Mouse (Mus musculus): ENCODE measurements around the gene Unkl.

Gene Unkl

DNA sequence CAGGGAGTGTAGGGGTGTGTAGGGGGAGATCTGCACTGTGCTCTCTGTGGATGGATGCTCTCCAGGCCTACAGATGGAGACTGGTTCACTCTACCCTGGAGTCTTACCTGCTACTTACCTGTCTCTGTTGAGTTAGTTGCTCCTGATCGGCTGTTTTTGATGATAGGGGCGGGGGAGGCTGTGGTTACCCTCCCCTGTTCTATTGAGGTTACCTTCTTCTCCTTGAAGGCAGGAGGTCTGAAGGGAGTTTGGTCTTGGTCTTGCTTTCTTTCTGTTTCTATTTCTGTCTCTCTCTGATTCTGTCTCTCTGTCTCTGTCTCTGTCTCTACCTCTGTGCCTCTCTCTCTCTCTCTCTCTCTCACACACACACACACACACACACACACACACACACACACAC lies 66.9 kb downstream of the Unkl start:
- no peak for ATAC-seq (ENCODE audit: low TSS enrichment)

DNA sequence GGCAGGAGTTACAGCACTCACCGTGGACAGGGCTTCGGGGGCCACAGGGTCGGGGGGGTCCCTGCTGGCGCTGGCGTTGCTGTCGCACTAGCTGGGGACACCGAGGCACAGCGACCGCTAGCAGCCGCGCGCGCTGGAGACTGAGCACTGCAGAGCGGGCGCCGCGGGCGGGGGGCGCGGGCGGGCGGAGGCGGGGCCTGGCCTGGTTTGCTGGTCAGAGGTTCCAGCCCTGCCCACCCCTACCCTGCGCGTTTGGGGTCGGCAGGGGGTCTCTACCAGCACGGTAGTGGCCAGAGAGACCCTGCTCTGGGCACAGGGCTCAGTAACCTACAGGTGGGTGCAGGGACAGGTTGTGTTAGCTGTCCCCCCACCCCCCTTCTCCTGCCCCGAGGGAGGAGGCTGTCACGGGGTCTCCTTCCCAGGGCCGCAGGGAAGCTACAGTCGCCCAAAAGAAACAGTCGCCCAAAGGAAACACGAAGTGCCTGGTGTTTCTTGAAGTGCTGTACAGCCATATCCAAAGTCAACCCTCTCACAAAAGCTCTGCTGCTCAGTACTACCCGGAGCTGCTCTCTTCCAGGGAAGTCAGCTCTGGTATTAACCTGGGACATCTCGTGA lies 68.0 kb downstream of the Unkl start, which contains the start of gene Baiap3:
Baiap3 (minus strand) TSS at position 225 of the 615 bp plus-strand sequence.
- no peak for ATAC-seq (ENCODE audit: low TSS enrichment)

DNA sequence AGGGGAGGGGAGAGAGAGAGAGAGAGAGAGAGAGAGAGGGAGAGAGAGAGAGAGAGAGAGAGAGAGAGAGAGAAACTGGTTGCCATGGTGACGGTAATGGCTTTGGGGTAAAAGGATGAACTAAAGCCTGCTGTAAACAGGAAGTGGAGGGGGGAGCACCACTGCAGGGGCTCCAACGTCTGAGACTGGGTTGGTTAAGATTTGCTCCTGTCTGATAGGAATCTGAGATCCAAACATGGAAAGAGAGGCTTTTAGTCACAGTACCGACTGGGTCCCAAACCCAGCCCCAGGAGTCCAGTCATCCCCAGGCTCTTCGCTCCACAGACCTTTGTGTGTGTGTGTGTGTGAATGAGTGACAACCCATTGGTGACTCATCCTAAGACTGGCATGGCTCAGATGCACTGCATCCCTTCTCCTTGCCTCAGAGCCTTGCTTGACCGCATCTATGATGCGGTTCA lies 69.6 kb downstream of the Unkl start:
- ATAC-seq (ENCODE audit: low TSS enrichment) = no peak

DNA sequence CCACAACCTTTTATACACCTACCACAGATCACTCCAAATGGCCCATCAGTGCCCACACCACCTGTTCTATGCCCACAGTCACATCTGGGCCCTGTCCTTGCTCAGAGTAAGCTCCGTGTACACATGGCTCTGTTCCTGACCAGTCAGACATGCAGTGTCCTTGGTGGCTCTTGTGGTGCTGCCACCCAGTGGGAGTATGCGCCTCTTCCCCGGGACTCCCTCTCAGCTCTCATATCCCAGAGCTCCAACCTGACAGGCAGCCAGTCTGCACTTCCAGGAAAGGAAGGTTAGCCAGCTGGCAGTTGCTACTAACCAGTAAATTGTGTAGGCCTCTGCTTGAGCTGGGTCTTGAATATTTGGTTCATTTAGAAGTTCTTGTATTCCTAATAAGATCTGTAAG lies 76.3 kb downstream of the Unkl start:
- ATAC-seq (ENCODE audit: low TSS enrichment) = peak; percentile 69; the same call in 1 of the 2 replicates

DNA sequence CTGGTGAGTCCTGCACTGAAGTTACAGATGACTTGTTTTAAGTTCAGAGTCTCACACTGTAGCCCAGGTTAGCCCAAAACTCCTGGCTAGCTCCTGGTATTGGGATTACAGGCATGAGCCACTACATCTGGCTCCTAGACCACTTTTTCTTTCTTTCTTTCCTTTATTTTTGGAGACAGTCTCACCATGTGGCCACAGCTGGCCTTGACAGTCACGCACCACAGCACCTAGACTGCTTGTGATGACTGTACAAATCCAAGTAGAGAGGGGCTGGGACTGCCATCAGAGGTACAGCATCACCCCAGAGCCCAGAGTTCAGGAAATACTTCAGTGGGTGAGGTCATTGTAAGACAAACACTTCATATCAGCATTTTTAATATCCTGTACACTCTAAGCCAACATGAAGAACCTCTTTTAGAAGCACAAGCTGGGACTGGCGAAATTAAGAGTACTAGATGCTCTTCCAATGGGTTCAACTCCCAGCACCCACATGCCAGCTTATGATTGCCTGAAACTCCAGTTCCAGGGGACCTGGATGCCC lies 82.7 kb downstream of the Unkl start:
- no peak for ATAC-seq (ENCODE audit: low TSS enrichment)

DNA sequence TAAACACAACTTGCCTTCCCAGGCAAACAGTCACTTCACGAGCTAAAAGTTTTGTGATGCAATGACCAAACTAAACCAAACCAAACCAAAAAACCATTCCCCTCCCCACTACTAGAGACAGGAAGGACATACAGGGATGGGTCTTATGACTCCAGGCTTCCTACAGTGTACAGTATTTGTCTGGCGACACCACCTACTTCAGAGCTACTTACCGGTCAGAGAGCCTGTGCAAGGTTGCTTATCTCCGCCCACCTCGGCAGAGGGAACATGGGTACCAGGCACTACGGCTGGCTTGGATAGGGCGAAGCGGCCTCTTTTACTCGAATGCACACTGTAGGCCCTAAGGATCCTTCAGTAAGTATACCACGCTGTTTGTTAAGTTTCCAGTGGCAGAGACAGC lies 84.1 kb downstream of the Unkl start:
- ATAC-seq (ENCODE audit: low TSS enrichment) = no peak

DNA sequence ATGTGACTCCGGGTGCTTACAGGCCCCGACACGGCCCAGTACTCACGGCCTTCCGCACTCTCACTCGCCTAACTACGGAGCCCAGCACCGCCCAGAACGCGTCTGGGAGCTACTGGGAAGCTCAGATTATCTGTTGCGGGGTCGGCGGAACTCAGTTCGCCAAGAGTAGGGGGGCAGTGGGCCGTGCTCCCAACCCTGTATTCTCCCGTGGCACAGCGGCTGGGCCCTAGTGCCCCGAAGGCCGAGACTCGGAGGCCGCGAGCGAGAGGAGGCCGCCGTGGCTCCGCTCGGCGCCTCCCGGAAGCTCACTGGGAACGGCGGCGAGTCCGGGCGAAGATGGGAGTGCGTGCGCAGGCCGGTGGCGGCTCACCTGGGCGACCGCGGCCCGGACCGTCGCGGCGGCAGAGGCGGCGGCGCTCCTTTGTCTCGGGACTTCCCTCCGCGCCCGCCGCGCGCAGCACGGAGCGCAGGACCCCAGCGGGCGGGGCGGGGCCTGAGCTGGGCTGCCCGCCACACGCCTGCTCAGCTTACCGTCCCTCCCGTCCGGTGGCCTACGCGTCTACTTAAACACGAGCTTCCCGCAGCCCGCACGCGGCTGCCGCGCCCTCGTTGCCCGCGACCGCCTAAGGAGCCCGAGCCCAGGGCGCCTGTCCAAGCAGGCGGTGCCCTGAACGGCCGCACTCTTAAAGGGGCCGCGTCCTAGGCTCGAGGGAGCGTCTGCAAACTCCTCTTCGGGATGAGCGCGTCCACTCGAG lies 84.9 kb downstream of the Unkl start:
- ATAC-seq (ENCODE audit: low TSS enrichment) = peak; percentile 83

DNA sequence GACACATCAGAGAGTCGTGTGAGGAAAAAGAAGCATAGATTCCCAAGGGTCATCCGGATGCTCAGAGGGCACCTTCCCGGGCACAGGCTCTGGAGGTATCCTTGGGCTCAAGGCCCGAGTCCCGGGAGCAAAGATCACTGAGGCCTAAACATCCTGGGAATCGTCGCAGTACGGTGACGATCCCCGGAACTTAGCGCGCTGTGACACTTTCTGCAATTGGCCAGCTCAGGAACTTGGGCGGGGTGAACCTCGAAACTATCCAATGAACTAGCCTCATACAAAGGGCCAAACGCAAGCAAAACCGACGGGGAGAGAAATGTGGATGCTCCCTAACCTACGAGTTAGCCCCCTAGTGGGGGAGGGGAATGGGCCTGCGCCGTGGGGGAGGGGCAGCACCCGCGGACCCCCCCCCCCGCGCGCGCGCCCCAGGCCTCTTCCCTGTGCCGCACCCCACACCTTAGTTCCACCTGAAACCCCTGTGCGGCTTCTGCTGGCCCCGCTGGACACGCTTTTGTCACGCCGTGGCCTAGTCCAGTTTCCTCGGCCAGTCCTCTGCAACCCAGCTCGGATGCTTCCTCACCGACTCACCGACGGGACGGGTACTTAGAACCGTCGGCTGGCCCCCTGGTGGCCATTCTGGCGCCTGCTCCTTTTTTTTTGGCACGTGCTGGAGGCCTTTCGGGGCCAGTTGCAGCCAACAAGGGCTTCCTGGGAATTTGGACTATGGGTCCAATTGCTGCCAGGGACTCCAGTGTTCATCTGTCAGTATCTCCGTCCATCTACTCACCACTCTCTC lies 85.7 kb downstream of the Unkl start:
- peak; percentile 76 for ATAC-seq (ENCODE audit: low TSS enrichment)

DNA sequence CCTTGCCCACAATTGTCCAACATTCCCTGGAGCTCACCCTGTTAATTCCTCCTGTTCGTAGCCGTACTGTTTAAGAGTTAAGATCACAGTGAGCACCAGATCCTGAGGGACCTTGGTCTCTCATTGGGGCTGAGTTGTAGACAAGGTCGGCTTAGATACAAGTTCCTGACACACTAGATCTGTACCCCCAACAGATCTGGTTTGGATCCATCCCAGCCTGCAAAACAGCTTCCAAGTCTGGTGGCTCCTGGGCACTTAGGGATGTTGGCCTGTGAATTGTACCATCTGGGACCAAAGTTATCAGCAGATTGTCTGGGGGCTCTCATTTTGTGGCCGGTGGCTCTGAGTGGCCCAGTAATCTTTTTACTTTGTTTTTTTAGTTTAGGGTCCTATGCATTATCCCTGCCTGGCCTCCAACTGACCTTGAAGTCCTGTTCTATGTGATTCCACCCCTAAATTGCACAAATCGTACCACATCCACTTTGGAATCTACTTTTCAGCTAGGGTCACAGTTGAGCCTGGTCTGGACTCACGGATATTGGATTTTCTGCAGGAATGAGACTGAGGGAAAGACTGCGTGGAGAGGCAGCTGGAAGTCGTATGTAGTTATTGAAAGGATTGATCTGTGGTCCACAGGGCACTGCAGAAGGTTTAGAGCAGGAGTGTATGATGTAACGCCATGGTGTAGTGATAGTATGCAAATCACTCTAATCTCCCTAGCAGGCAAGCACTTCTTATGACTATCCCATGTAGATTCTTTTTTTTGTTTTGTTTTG lies 86.6 kb downstream of the Unkl start, which contains the start of gene Ube2i:
Ube2i (minus strand) TSS at position 52 of the 776 bp plus-strand sequence.
- no peak for ATAC-seq (ENCODE audit: low TSS enrichment)

DNA sequence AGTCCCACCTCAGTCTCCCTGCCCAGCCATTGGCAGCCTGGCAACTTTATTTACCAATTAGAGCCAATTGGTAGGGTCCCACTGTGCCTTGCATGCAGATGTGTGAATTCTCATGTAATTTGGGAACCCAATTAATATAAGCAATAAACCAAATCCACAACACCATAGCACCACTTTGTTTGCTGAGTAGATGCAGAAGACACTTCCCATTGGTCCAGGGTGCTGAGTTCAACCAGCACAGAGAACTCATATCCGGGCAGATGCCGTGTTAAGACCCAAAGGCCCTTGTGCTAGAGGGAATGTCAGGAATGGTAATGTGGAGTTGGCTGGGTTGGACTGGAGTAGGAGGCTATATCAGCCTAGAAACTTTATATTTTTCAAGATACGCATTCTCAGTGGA lies 87.6 kb downstream of the Unkl start:
- no peak for ATAC-seq (ENCODE audit: low TSS enrichment)

DNA sequence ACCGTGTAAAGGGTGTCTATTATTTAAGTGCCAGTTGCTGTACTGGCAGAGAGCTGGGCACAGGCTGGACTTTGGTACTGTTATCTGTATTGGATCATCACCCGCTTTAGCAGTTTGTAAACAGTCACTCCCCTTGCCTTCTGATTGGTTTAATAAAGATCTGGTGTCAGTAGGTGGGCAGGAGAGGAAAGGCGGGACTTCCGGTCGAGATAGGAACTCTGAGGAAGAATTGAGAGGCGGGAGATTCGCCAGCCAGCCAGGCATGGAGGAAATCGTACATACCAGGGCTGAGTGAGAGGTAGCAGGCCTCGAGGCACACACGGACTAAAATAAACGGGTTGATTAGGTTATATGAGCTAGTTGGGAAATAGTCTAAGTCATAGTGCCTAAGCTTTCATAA lies 93.9 kb downstream of the Unkl start:
- no peak for ATAC-seq (ENCODE audit: low TSS enrichment)
